Mouse (Mus musculus): Measurements from ENCODE around the gene Ogfod3.

GRCm38 (mm10) chr11:121204161-121205006 is at the start of gene Ogfod3, which contains the start of gene Hexdc:
- no peak for TF ChIP-seq CTCF (IDR thresholded peaks at IDR 0.05)
- no peak for TF ChIP-seq EP300 (IDR thresholded peaks at IDR 0.05)

Measured in lung, postnatal 0 days (tissue).